Mouse (Mus musculus) heart, embryonic 12.5 days (tissue): ENCODE results near the gene Tarbp1. TPM values are rescaled to one million over a fixed set of nuclear protein-coding genes. Genes with fewer than 3 reads are reported as not detected.

Experiments used
- ATAC-seq: fragments of 200-750 bp; cut with Nextera tagmentation; 2 replicates; pipeline ENCODE4 v1.8.0; 2017; ENCODE audit warnings: moderate TSS enrichment, moderate library complexity; ENCODE audit not compliant: insufficient number of reproducible peaks, low FRiP score
- H3K27ac ChIP-seq: fragments of 300-500 bp; sonication (generic); 2 replicates; pipeline ENCODE4 v1.5.1; 2016; ENCODE audit warnings: mild to moderate bottlenecking, moderate library complexity; ENCODE audit not compliant: poor library complexity, severe bottlenecking
- H3K27me3 ChIP-seq: fragments of 300-500 bp; sonication (generic); replicated peaks from 2 replicates; pipeline ENCODE4 v1.6.1; 2016; ENCODE audit warnings: mild to moderate bottlenecking, moderate library complexity
- H3K36me3 ChIP-seq: fragments of 300-500 bp; sonication (generic); 2 replicates; pipeline ENCODE4 v1.6.1; 2016; ENCODE audit warnings: mild to moderate bottlenecking, moderate library complexity
- H3K4me1 ChIP-seq: fragments of 300-500 bp; sonication (generic); replicated peaks from 2 replicates; pipeline ENCODE4 v1.6.1; 2016; ENCODE audit warnings: mild to moderate bottlenecking
- H3K4me2 ChIP-seq: fragments of 300-500 bp; sonication (generic); 2 replicates; pipeline ENCODE4 v1.6.1; 2016; ENCODE audit warnings: mild to moderate bottlenecking, moderate library complexity
- H3K4me3 ChIP-seq: fragments of 300-500 bp; sonication (generic); 2 replicates; pipeline ENCODE4 v1.5.1; 2016; ENCODE audit warnings: mild to moderate bottlenecking
- H3K9ac ChIP-seq: fragments of 300-500 bp; sonication (generic); 2 replicates; pipeline ENCODE4 v1.6.1; 2016; ENCODE audit warnings: mild to moderate bottlenecking, moderate library complexity
- H3K9me3 ChIP-seq: fragments of 300-500 bp; sonication (generic); replicated peaks from 2 replicates; pipeline ENCODE4 v1.6.1; 2016; ENCODE audit warnings: mild to moderate bottlenecking, moderate library complexity
- WGBS: fragments of 180-500 bp; shearing (Covaris S2); methylation state at CpG from one replicate; pipeline ENCODE4 v1.1.7; 2016; 5-methylcytosine and 5-hydroxymethylcytosine counted together
- polyA plus RNA-seq: library from polyadenylated mRNA; unstranded; fragments of >200 nt; fragmentation: Nextera tagmentation; extraction: Ambion mirVana; gene quantifications from 2 replicates; pipeline ENCODE4 v1.2.1, GENCODE M21; 2016

Tarbp1 gene
- polyA plus RNA-seq, 1 experiment from 2014 or later: 2.4 TPM

GRCm38 (mm10) chr8:126398349-126398748, 76.5 kb downstream of the Tarbp1 start:
- no peaks in the 10 kb centered on the region for H3K4me1 ChIP-seq
- H3K27me3 ChIP-seq: peaks cover 9% of the 10 kb centered on the region; the same call in 1 of the 2 replicates
- no peaks in the 10 kb centered on the region for H3K9me3 ChIP-seq
- no peak for ATAC-seq
- H3K4me3 ChIP-seq: no peak overlapping the region
- no peak overlapping the region for H3K27ac ChIP-seq
- H3K36me3 ChIP-seq: no peaks in the 10 kb centered on the region
- H3K9ac ChIP-seq: no peak overlapping the region
- no peak overlapping the region for H3K4me2 ChIP-seq
- WGBS: 69% methylated on average over 3 of the region's 3 CpGs

- Histone ChIP-seq H3K27ac (no peak overlapping the region), H3K4me2 (no peak overlapping the region), H3K4me3 (no peak overlapping the region), H3K9me3 (no peaks in the 10 kb centered on the region), H3K4me1 (no peaks in the 10 kb centered on the region), H3K9ac (no peak overlapping the region), H3K27me3 (peaks cover 6% of the 10 kb centered on the region; the same call in 1 of the 2 replicates), H3K36me3 (no peaks in the 10 kb centered on the region)
- 70% methylated on average over 5 of the region's 5 CpGs for WGBS
- ATAC-seq: no peak
Observed at GRCm38 (mm10) chr8:126395917-126396316, 78.9 kb downstream of the Tarbp1 start.

GRCm38 (mm10) chr8:126395386-126395785, 79.5 kb downstream of the Tarbp1 start:
- Histone ChIP-seq H3K27me3 (peaks cover 6% of the 10 kb centered on the region; the same call in 1 of the 2 replicates), H3K9me3 (no peaks in the 10 kb centered on the region), H3K4me3 (no peak overlapping the region), H3K36me3 (no peaks in the 10 kb centered on the region), H3K9ac (no peak overlapping the region), H3K4me2 (no peak overlapping the region), H3K27ac (no peak overlapping the region), H3K4me1 (no peaks in the 10 kb centered on the region)
- WGBS: 79% methylated on average over 9 of the region's 9 CpGs
- no peak for ATAC-seq

GRCm38 (mm10) chr8:126391541-126391940, 83.3 kb downstream of the Tarbp1 start:
- WGBS: 47% methylated on average over 2 of the region's 2 CpGs
- no peak overlapping the region for H3K9ac ChIP-seq
- no peak overlapping the region for H3K4me3 ChIP-seq
- no peaks in the 10 kb centered on the region for H3K4me1 ChIP-seq
- peaks cover 3% of the 10 kb centered on the region; the same call in 1 of the 2 replicates for H3K27me3 ChIP-seq
- no peak overlapping the region for H3K4me2 ChIP-seq
- no peaks in the 10 kb centered on the region for H3K9me3 ChIP-seq
- H3K27ac ChIP-seq: no peak overlapping the region
- H3K36me3 ChIP-seq: no peaks in the 10 kb centered on the region
- ATAC-seq: no peak

- no peak for ATAC-seq
Observed at GRCm38 (mm10) chr8:126387566-126387965, 87.3 kb downstream of the Tarbp1 start.

GRCm38 (mm10) chr8:126382749-126383148, 92.1 kb downstream of the Tarbp1 start:
- Histone ChIP-seq H3K4me3 (no peak overlapping the region), H3K4me1 (no peaks in the 10 kb centered on the region), H3K4me2 (no peak overlapping the region), H3K36me3 (no peaks in the 10 kb centered on the region), H3K9me3 (no peaks in the 10 kb centered on the region), H3K9ac (no peak overlapping the region), H3K27ac (no peak overlapping the region), H3K27me3 (peaks cover 3% of the 10 kb centered on the region; the same call in 1 of the 2 replicates)
- WGBS: 41% methylated on average over 5 of the region's 5 CpGs
- ATAC-seq: no peak

More at GRCm38 (mm10) chr8:126387566-126387965, 87.3 kb downstream of the Tarbp1 start:
- H3K4me3 ChIP-seq: no peak overlapping the region
- no peak overlapping the region for H3K4me2 ChIP-seq
- H3K36me3 ChIP-seq: no peaks in the 10 kb centered on the region
- H3K4me1 ChIP-seq: no peaks in the 10 kb centered on the region
- H3K9me3 ChIP-seq: no peaks in the 10 kb centered on the region
- no peaks in the 10 kb centered on the region; the same call in 1 of the 2 replicates for H3K27me3 ChIP-seq
- no peak overlapping the region for H3K27ac ChIP-seq
- 79% methylated on average over 4 of the region's 4 CpGs for WGBS
- no peak overlapping the region for H3K9ac ChIP-seq

- H3K27me3 ChIP-seq: peaks cover 3% of the 10 kb centered on the region; the same call in 1 of the 2 replicates
- ATAC-seq: no peak
- no peaks in the 10 kb centered on the region for H3K36me3 ChIP-seq
- no peak overlapping the region for H3K9ac ChIP-seq
- no peak overlapping the region for H3K4me2 ChIP-seq
- WGBS: 33% methylated on average over 14 of the region's 14 CpGs
- H3K4me3 ChIP-seq: no peak overlapping the region
- no peak overlapping the region for H3K27ac ChIP-seq
- no peaks in the 10 kb centered on the region for H3K4me1 ChIP-seq
- H3K9me3 ChIP-seq: no peaks in the 10 kb centered on the region
Observed at GRCm38 (mm10) chr8:126382216-126382615, 92.6 kb downstream of the Tarbp1 start.

GRCm38 (mm10) chr8:126381299-126381698, 93.6 kb downstream of the Tarbp1 start:
- peaks cover 7% of the 10 kb centered on the region; the same call in 1 of the 2 replicates for H3K27me3 ChIP-seq
- 76% methylated on average over 7 of the region's 7 CpGs for WGBS
- H3K4me3 ChIP-seq: no peak overlapping the region
- no peaks in the 10 kb centered on the region for H3K9me3 ChIP-seq
- no peak overlapping the region for H3K27ac ChIP-seq
- no peak for ATAC-seq
- H3K9ac ChIP-seq: no peak overlapping the region
- no peak overlapping the region for H3K4me2 ChIP-seq
- no peaks in the 10 kb centered on the region for H3K36me3 ChIP-seq
- no peaks in the 10 kb centered on the region for H3K4me1 ChIP-seq

GRCm38 (mm10) chr8:126380141-126380540, 94.7 kb downstream of the Tarbp1 start:
- Histone ChIP-seq H3K9ac (no peak overlapping the region), H3K36me3 (no peaks in the 10 kb centered on the region), H3K4me2 (no peak overlapping the region), H3K9me3 (no peaks in the 10 kb centered on the region), H3K27ac (no peak overlapping the region), H3K4me3 (no peak overlapping the region), H3K4me1 (no peaks in the 10 kb centered on the region), H3K27me3 (0 out of 2 replicates have a peak, but pooled peaks cover 7% of the 10 kb centered on the region)
- ATAC-seq: no peak
- 43% methylated on average over 2 of the region's 2 CpGs for WGBS

GRCm38 (mm10) chr8:126379580-126379979, 95.3 kb downstream of the Tarbp1 start:
- H3K36me3 ChIP-seq: no peaks in the 10 kb centered on the region
- no peaks in the 10 kb centered on the region for H3K9me3 ChIP-seq
- H3K9ac ChIP-seq: no peak overlapping the region
- H3K27ac ChIP-seq: no peak overlapping the region
- H3K4me2 ChIP-seq: no peak overlapping the region
- 77% methylated on average over 6 of the region's 6 CpGs for WGBS
- ATAC-seq: no peak
- H3K4me1 ChIP-seq: no peaks in the 10 kb centered on the region
- H3K4me3 ChIP-seq: no peak overlapping the region
- H3K27me3 ChIP-seq: peaks cover 7% of the 10 kb centered on the region; the same call in 1 of the 2 replicates
